Mouse (Mus musculus) left cerebral cortex, adult 2 months (tissue): Measurements from ENCODE around the gene Dgkb. TPM values are rescaled to one million over a fixed set of nuclear protein-coding genes. Genes with fewer than 3 reads are reported as not detected.

Experiments
- DNase-seq, 2 experiments: peaks; one replicate each; pipeline ENCODE4 v3.0.0; 2021 to 2022; ENCODE audit warnings: low spot score in 2 of 2, mixed read lengths in 1 of 2; ENCODE audit errors: extremely low spot score in 1 of 2
- H3K27ac ChIP-seq: fragments of 200-600 bp; 2 replicates; pipeline ENCODE4 v1.8.1; 2022
- H3K4me3 ChIP-seq: fragments of 200-600 bp; 2 replicates; pipeline ENCODE4 v1.8.1; 2022
- CTCF ChIP-seq: fragments of 200-600 bp; IDR thresholded peaks from 2 replicates; pipeline ENCODE4 v1.8.1; 2022; ENCODE audit warnings: antibody characterized with exemption, mild to moderate bottlenecking, moderate library complexity
- intact Hi-C: fragments of 180-260 bp; cut with DNase I; formaldehyde crosslinking; loops from one replicate; pipeline ENCODE4 v1.15.1; 2025
- total RNA-seq, 2 experiments: library from RNA; stranded (reverse); gene quantifications; 2 replicates each; pipeline ENCODE4 v1.2.3; 2021

Gene Dgkb
- total RNA-seq, 2 experiments from 2014 or later: 126 to 143 TPM

DNA sequence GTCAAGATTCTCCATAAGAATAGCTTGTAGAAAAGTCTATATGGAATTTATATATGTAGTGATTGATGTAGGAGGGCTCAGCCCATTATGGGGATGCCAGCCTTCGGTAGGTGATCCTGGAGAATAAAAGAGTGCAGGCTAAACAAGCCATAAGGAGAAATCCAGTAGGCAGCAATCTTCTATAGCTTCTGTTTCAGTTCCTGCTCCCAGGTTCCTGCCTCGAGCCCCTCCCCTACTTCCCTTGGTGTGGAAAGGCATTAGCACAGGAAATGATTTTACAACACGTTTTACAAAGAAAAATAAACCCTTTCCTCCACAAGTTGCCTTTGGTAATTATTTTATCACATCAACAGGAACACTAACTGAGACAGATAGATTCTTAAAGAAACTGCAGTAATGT lies 850.7 kb downstream of the Dgkb start:
- Histone ChIP-seq H3K27ac (no peak overlapping the region), H3K4me3 (no peak overlapping the region)
- intact Hi-C loops: no loop called here
- DNase-seq: no peak
- TF ChIP-seq CTCF: no peak
